Mouse (Mus musculus): ENCODE data around the gene Tldc1.

Tldc1 gene

DNA sequence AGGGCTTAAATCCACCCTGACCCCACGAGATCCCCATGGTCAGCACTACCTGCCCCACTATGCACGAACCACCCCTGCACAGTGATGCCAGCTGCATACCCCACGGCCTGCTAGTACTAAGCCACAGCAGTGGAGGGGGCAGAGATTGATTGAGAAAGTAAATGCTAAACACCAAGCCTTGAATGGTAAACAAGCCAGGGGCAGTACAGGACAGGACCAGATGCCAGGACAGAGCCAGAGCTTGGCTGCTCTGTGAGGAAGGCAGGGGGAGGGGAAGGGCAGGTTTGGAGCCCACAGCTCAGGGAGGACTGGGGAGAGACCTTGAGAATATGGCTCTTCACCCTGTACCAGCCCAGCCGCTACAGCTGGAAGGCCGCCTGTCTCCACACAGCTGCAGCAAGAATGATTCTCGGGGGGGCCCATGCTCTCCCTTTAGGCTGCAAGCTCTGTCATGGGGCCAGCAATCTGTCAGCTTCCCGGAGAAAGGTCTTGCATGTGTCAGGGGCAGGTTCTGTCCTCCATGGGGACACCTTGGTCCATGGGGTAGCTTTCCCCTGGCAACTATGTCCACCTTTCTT lies 1.5 kb downstream of the Tldc1 start:
- no peak for DNase-seq (ENCODE audit: low read depth, low spot score)

- DNase-seq (ENCODE audit: low read depth, low spot score), result no peak
Observed at GRCm38 (mm10) chr8:119765761-119766444, 12.3 kb downstream of the Tldc1 start.

- DNase-seq (ENCODE audit: low read depth, low spot score), result no peak
Observed at GRCm38 (mm10) chr8:119765311-119765710, 12.9 kb downstream of the Tldc1 start.

- DNase-seq (ENCODE audit: low read depth, low spot score), result no peak
Observed at GRCm38 (mm10) chr8:119762226-119763220, 15.7 kb downstream of the Tldc1 start.

GRCm38 (mm10) chr8:119761692-119762091 lies 16.5 kb downstream of the Tldc1 start:
- DNase-seq (ENCODE audit: low read depth, low spot score), result no peak

GRCm38 (mm10) chr8:119756538-119756937 lies 21.7 kb downstream of the Tldc1 start:
- DNase-seq (ENCODE audit: low read depth, low spot score), result no peak

DNA sequence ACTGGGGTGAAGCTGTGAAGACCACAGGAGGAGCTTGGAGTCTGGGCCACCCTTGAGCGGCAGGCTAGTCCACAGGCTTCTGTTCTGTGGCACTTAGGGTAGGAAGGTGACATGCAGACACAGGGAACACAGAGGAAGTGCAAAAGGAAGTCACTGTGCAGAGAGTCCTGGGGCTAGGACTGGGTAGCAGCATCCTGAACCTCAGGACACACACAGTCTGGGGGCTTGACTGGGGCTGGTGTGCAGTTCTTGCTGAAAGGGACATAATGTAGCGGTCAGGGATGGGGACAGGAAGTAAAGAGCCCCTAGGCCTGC lies 22.1 kb downstream of the Tldc1 start:
- no peak for DNase-seq (ENCODE audit: low read depth, low spot score)

DNA sequence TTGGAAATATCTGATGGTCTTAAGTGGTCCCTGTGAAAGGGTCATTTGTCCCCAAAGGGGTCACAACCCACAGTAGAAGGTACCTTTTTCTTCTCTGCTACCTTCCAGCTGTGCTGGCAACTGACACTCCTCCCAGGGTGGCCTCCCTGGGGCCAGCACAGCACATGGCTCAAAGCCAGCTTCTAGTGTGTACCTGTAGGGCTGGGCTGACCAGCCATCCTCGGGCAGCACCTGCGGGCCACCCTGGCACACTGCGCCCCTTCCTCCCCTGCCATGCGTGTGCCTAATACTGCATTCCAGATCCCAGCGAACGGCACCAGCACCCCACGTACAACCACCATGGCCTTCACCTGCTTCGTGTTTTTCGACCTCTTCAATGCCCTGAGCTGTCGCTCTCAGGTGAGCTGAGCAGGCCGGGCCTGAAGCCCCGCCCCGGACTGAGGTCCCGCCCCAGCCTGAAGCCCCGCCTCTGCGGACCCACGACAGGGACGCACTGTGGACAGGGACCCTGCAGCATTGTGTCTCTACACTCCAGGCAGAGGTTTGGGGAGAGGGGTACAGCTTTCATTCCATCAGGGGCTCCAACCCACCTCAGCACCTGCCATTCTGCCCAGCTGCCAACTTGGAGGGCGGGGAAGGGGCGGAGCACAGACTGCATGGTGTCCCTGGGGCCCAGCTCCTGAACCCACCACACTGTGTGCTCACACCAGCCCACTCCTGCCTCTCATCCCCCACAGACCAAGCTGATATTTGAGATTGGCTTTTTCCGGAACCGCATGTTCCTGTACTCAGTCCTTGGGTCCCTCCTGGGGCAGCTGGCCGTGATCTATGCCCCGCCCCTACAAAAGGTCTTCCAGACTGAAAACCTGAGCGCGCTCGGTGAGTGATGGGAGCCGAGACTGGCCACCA lies 22.7 kb downstream of the Tldc1 start:
- no peak for DNase-seq (ENCODE audit: low read depth, low spot score)

- DNase-seq (ENCODE audit: low read depth, low spot score), result no peak
Observed at GRCm38 (mm10) chr8:119744604-119745003, 33.6 kb downstream of the Tldc1 start.

DNA sequence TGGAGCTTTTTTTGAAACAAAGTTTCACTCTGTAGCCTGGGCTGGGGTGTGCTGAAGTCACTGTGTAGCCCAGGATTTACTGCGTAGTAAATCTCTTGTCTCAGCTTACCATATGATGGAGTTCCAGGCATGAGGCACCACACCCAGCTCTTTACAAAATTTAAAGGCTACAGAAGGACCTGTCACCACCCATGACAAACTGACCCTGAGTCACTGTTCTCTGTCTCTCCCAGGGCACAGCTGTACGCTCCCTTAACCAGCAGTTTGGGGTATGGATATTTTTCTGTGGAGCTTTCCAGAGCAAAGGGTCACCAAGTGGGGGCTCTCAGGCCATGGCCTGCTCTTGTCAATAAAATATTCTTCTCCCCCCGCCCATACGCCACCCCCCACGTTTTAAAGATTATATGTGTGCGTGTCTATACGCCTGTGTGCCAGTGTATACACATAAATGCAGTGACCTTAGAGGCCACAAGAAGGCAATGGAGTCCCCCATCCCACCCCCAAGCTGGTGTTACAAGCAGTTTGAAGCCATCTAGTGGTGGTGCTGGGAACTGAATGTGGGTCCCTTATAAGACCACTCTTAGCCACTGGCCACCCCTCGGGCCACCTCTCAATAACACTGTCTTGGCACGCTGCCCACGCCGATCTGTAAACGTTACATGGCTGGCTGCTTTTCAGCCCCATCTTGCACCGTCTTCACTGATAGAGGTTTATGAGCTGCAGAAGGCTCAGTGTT lies 34.8 kb downstream of the Tldc1 start:
- DNase-seq (ENCODE audit: low read depth, low spot score), result peak; percentile 56

DNA sequence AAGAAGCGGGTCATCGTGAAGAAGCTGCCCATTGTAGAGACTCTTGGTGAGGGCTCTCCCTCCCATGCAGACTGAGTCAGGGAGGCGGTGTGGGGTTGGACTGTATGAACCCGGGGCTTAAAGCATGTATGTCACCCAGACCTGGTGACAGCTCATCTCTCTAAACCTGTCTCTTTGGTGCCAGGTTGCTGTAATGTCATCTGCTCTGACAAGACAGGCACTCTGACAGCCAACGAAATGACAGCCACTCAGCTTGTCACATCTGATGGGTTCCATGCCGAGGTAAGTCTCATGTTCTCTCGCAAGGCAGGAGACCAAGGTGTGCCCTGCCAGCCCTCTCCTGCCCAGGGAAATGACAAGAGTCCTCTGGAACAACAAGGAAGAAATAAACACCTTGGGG lies 35.8 kb downstream of the Tldc1 start:
- no peak for DNase-seq (ENCODE audit: low read depth, low spot score)

DNA sequence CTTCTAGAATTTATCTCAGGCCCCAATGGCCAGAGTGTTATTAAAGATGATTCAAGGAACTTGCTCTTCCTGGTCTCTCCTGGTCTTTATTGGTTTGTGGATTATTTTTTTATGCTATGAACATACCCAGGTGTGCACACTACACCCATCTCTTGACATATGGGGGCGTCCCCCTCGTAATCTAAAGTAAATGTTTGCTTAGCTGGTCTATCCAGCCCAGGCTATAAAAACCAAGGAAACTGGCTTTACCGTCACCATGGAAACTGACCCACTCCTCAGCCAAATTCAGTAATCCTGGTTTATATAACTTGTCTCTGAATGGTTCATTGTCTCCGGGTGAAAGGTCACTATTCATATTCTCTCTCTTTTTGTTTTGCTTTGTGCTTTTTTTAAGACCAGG lies 37.6 kb downstream of the Tldc1 start:
- no peak for DNase-seq (ENCODE audit: low read depth, low spot score)

DNA sequence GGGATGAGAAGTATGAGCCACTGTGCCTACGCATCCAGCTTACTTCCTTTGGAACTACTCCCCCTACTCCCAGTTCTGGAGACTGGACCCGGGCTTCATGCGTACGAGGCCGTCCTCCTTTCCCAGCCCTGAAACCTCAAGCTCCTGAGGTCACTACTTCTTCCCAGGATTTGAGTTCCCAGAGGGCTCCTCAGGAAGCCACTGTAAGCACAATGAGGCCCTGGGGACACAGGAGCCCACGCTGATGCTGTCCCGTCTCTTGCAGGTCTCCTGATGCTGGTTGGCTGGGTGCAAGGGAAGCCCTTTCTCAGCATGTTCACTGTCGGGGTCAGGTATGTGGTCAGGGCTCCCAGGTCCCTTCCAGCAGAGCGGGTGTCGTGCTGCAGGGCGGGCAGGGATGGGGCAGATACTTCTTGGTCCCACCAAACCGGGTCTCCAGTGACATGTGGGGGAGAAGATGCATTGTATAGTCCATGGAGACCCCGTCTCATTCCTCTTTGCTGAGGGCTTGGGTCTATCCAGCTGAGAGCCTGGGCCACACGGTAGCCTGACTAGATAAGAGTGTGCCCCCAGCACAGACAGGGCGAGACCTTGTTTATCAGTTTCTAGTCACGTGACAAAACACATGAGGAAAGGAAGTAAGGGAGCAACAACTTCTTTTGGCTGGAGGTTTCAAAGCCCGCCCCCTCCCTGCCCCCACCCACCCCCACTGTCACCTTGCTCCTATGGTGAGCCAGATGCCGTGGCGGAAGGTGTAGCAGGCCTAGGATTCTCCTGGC lies 39.9 kb downstream of the Tldc1 start:
- no peak for DNase-seq (ENCODE audit: low read depth, low spot score)

DNA sequence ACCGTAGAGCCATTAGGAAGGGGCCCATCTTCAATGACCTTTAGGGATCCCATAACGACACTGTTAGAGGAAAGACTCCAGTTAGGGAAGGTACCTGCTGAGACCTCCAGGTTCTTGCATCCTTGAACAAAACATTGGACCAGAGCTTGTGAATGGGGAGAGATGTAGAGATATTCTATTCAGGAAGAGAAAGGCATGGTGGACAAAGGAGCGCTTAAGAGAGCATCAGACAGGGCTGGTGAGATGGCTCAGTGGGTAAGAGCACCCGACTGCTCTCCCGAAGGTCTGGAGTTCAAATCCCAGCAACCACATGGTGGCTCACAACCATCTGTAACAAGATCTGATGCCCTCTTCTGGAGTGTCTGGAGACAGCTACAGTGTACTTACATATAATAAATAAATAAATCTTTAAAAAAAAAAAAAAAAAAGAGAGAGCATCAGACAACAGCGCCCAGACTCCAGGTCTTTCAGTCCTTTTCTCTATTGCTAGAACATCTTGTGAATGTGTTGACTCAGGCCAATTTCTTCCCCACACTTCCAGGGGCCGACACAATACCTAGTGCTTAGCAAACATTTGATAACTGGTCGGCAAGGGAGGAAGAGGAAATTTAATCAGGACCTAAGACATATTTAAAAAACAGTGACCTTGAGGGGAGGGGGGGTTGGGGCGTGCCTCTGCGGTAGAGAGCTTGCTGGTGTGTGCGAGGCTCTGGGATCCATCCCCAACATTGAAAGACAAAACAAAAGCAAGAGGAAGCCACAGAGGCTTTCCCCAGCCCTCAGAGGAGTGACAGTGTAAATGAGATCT lies 40.9 kb downstream of the Tldc1 start:
- no peak for DNase-seq (ENCODE audit: low read depth, low spot score)

GRCm38 (mm10) chr8:119736348-119736917 lies 41.8 kb downstream of the Tldc1 start:
- no peak for DNase-seq (ENCODE audit: low read depth, low spot score)

DNA sequence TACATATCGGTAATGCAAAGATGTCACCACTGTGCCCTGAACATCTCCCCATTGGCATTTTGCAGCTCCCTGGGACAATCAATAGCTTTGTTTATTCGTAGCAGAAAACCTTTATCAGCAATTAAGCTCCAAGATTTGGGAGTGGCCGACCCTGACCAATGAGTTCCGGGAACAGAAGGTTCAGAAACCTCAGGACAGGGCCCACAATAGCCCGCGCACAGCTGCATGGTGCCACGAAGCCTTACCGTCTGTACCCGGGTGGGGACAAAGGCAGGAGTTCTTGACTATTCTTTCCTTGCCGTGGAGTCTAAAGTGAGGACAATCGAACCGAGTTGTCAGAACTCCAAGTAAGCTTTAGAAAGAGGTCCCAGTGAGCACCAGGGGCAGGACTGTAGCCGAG lies 46.1 kb downstream of the Tldc1 start:
- DNase-seq (ENCODE audit: low read depth, low spot score), result no peak

GRCm38 (mm10) chr8:119728351-119728895 lies 49.8 kb downstream of the Tldc1 start:
- DNase-seq (ENCODE audit: low read depth, low spot score), result no peak

GRCm38 (mm10) chr8:119727093-119727492 lies 51.1 kb downstream of the Tldc1 start:
- DNase-seq (ENCODE audit: low read depth, low spot score), result no peak

DNA sequence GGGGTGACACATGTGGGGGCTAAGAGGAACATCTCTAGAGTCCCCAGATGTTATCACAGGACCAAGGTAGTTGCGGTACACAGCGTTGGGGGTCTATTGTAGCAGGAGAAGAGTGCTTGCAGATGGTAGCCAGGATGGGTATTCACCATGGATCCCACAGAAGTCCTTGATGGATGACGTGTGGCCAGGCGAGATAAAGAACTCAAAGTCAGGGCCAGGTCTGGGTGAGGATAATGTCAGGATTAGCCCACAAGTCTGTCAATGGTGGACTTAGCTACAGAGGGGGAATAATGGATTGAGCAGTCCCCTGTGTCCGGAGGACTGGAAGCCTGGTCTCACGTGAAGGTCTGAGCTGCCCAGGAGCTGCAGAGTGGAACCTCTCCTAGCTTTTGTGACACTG lies 53.6 kb downstream of the Tldc1 start:
- no peak for DNase-seq (ENCODE audit: low read depth, low spot score)
